Mouse (Mus musculus) cerebellum, adult 11-12 months (tissue): ENCODE measurements around the gene Khsrp.
A peak's percentile ranks its signal among the peaks of the same experiment; 100 is the strongest.

Source experiments
- DNase-seq: peaks from one replicate; pipeline ENCODE4 v3.0.0; 2022

The Khsrp gene

DNA sequence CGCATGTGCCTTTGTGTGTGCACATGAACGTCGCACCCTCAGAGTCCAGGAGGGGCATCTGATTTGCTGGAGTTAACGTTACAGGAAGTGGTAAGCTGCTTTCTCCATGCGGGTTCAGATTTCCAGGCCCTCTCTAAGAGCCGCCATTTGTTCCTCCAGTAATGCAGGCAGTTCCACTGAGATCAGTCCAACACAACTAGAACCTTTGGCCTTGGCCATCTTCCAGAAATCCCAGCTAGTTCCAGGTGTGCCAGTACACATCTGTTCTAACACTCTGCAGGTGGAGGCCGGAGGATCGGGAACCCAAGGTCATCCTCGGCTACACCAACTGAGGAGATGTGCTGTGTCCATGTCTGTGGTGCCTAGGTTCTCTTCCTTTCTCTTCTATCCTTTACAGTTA lies 46.4 kb downstream of the Khsrp start:
- peak; percentile 17 for DNase-seq

DNA sequence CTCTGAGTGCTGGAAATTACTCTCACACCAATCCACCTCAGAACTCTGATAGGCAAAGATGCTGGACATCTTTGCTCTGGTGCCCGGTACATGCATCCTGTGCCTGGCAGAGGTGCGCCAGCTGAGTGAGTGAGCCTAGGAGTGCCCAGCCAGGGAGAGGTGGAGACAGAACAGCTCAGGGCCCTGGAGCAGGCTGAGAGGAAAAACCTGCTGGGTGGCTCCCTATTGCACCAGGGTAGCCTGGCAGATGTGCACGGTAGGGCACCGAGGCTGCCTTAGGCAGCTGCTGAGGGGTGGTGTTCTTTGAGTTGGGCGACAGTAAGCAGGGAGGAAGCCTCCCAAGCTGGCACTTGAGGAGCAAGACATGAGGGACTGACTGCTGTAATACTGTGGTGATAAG lies 49.3 kb downstream of the Khsrp start, which contains the start of gene Acer1:
Gene Acer1 (minus strand): TSS at position 114 of the 400 bp plus-strand sequence.
- DNase-seq, result no peak

DNA sequence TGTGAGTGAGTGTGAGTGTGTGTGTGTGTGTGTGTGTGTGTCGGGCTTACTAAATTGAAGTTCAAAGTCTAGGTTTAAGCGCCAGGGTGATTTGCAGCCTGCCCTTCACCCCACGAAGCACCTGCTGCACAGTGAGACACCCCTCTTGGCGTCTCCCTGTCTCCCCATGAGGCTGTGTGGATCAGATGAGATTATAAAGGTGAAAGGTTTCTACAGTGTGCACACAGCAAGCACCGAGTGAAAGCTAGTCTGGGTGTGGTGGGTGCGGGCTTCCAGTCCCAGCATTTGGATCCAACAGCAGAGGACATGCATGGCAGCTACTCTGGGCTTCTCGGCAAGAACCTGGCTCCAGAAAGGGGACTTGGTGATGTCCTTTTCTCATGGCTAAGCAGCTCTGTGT lies 50.3 kb downstream of the Khsrp start:
- DNase-seq, result no peak

DNA sequence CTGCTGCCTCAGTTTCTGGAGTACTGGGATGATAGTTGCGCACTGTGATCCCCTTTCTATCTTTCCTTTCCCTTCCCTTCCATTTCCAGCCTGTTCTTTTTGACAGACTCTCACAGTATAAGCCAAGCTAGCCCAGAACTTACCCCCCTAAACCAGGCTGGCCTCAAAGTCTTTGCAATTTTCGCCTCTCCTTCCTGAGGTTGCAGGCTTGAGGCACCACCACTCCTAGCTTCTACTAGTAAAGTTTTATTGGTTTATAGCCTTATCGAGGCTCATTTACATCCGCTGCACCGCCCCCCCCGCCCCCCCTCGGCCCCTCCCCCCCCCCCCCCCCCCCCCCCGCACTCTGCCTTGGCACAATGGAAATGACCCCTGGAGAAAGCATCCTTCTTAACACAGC lies 51.8 kb downstream of the Khsrp start:
- no peak for DNase-seq

DNA sequence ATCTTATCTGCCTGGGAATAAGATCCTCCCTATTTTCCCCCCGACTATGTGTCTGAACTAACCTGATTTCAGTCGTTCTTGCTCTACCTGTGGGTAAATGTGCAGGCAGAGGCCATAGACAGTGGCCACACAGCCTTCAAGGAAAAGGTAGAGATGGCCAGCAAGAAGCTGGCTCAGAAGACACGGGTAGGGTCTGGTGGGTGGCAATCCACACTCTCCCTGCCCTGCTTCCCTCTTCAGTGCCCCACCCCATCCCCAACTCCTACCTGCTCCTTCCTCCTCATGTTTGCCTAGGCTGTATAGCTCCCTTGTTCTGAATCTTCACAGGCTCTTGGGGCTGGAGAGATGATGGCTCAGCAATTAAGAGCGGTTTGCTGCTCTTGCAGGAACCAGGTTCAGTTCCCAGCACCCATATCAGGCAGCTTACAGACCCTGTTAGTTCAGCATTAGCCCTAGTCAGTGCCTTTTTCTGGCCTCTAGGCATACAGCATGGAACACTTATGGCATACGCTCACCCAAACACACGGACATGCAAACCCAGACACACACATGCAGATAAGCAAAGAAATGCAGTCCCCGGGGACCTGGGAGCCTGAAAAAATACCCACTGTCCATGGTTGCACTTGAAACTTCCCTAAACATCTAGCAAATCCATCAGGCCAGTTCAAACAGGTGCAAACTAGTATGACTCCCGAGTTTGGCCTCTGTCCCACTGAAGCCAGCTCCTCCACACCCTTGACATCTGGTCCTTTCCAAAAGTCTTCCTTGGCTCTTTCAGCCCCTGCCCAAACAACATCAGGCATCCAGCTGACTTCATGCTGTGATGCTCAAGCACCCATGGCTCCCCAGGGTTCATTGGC lies 54.6 kb downstream of the Khsrp start:
- no peak for DNase-seq

DNA sequence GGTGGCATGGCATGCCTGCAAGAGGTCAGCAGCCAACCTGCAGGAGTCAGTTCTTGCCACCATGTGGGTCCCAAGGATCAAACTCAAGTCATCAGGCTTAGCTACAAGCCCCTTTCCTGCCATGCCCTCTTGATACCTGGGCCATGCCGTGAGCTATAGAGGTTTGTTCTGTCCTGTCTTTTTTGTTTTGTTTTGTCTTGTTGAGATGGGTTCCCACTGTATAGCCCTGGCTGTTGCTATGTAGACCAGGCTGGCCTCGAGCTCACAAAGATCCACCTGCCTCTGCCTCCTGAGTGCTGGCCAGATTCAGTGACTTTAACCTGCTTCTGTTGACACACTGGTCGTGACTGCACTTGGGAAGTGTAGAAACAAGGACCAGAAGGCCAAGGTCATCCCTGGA lies 55.9 kb downstream of the Khsrp start:
- no peak for DNase-seq

DNA sequence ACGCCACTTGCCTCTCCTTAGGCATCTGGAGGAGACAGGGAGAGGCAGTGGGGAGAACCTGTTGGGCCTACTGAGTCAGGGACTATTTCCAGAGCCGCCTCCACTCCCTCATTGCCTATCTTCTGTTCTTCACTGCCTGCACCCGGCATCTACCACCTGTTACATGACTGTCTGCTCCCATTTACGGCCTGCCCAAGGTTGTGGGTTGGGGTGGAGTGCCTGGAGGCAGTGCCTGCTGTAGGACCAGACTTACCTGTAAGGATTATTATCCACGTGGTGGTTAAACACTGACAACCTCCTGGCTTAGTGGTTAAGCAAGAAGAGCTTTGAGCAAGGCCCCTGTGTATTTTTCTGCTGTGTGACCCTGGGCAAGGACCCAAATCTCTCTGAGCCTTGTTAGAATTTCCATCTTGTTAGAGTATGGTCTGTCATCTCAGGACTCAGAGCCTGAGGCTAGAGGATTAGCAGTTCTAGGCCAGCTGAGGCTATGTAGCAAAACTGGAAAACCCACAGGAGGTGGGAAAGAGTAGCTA lies 56.5 kb downstream of the Khsrp start:
- DNase-seq, result no peak

DNA sequence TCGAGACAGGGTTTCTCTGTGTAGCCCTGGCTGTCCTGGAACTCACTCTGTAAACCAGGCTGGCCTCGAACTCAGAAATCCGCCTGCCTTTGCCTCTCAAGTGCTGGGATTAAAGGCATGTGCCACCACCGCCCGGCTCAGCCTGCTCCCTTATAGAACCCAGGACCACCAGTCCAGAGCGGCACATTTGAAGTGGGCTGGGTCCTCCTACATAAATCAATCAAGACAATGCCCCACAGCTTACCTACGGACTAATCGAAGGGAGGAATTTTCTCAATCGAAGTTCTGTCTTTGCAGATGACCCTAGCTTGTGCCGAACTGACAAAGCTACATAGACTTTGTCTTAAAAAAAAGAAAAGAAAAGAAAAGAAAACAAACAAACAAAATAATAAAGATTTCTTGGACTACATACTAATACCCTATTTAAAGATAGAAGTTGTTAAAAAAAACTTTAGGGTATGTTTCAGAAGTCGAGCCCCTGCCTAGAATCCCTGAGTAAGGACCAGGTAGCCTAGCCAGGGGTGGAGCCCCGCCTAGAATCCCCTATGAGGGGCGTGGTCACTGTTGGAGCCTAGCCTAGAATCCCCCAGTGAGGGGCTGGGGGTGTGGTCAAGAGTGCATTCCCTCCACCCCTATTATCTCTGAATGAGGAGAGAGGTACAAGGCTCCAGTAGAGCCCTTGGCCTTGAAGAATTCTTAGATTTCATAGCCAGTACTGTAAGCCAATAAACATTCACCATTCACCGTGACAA lies 57.2 kb downstream of the Khsrp start:
- no peak for DNase-seq
